Mouse (Mus musculus): Measurements from ENCODE around the gene Acap1. TPM values are rescaled to one million over a fixed set of nuclear protein-coding genes. Genes with fewer than 3 reads are reported as not detected.
"Not testable (repeated sequence)": the region's sequence is repeated elsewhere in the genome, so short reads cannot be mapped to it uniquely, and the experiment has no call there.

Acap1 gene
- polyA plus RNA-seq, 1 experiment from 2014 or later, result 0.83 TPM

DNA sequence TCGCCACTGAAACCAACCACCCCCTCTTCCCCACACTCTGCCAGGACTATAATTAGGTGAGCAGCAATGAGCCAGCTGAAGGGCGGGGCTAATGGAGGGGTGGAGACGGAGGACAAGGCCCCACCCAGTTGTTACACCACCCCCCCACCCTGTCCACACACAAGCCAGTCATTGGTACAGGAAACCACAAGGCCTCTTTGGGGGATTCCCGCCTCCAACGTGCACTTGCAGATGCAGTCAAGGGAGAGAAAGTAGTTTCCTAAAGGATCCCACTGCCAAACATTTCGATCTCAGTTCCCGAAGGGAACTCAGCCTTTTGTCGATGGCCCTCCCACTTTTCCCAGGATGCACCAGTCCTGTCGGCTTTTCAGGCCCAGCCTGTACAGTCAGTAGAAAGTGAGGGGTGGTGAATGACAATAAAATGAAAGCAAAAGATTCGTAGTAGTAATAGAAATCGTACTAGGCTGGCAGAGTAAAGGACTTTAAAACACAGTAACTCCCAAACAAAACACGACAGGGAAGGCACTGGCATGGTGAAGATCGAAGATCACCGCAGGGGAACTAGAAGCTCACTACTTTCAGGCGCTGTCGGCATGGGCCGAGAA lies 24.4 kb upstream of the Acap1 start:
- Histone ChIP-seq H3K9me3 (no peaks in the 10 kb centered on the region), H3K36me3 (replicated peaks) (peaks cover 46% of the 10 kb centered on the region), H3K27ac (peak overlapping the region; percentile 94), H3K4me3 (replicated peaks) (peak overlapping the region; percentile 100), H3K4me2 (peak overlapping the region; percentile 92), H3K4me1 (peaks cover 34% of the 10 kb centered on the region), H3K9ac (peak overlapping the region; percentile 99), H3K27me3 (no peaks in the 10 kb centered on the region)
- ATAC-seq (ENCODE audit: low FRiP score), result no peak
- whole genome bisulfite sequencing, result under 1% methylated on average over 17 of the region's 17 CpGs

DNA sequence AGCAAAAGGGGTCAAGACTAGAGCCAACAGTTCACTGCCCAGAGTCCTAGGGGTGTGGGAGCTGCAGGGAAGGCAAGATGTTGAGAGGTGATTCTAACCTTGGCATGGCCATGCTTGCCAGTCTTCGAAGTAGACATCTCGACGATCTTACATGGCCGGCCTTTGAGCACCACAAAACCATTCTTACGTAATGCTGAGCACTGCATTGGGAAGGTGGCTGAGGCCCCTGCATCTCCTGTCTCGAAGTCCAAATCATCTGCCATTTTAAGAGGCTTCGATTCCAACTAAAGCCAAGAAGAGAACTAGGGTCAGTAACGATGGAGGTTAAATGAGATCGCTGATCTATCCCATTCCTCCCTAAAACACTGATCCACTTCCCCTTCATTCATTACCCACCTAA lies 23.7 kb upstream of the Acap1 start:
- peak overlapping the region; percentile 100 for H3K4me3 ChIP-seq (replicated peaks)
- H3K27me3 ChIP-seq, result no peaks in the 10 kb centered on the region
- ATAC-seq (ENCODE audit: low FRiP score), result no peak
- peak overlapping the region; percentile 92 for H3K4me2 ChIP-seq
- WGBS, result 83% methylated on average over 9 of the region's 9 CpGs
- H3K9ac ChIP-seq, result peak overlapping the region; percentile 99; the same call in 1 of the 2 replicates
- no peaks in the 10 kb centered on the region for H3K9me3 ChIP-seq
- no peak overlapping the region for H3K27ac ChIP-seq
- H3K36me3 ChIP-seq (replicated peaks), result peaks cover 47% of the 10 kb centered on the region
- H3K4me1 ChIP-seq, result peaks cover 40% of the 10 kb centered on the region

DNA sequence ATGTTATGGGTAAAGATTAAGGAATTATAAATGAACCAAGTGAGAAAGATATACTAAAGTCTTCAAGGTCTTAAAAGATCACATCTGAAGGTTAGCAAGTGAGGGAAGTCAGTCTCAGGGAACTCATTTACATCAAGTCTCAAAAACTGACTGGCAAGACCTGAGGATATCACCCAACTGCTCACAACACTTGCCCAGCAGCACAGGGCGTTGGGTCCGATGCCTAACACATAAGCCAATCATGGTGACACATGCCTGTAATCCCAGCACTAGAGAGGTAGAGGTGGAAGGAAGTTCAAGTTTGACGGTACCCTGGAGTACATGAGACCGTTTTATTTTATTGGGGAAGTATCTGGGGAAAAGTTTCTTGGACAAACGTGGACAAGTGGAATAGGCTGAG lies 22.8 kb upstream of the Acap1 start:
- H3K27ac ChIP-seq, result no peak overlapping the region
- H3K9me3 ChIP-seq, result no peaks in the 10 kb centered on the region
- H3K36me3 ChIP-seq (replicated peaks), result peaks cover 51% of the 10 kb centered on the region
- H3K27me3 ChIP-seq, result no peaks in the 10 kb centered on the region
- no peak overlapping the region for H3K4me3 ChIP-seq (replicated peaks)
- peaks cover 45% of the 10 kb centered on the region for H3K4me1 ChIP-seq
- no peak overlapping the region for H3K4me2 ChIP-seq
- H3K9ac ChIP-seq, result no peak overlapping the region
- 89% methylated on average over 5 of the region's 5 CpGs for WGBS
- no peak for ATAC-seq (ENCODE audit: low FRiP score)

DNA sequence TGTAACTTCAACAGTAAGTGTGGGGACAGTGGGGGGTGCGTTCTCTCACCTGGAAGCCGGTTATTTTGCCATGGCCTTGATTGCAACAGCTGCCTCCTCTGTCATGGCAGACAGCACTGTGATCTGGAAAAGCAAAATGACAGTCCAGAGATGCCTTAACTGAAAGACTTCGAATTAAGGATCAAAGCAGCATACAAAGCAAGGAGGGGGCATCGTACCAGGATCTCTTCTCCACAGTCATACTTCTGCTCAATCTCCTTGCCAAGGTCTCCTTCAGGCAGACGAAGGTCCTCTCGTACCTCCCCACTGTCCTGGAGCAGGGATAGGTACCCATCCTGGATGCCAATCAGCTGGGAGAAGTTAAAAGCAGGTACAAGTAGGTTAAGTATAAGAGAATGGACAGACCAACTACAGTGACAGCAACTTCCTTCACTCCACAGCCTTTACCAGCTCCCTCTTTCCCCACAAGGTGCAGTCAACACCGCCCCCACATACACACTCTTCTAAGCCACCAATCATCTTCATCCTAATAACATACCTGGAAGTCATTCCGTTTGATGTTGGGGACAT lies 22.1 kb upstream of the Acap1 start:
- H3K4me1 ChIP-seq, result peaks cover 49% of the 10 kb centered on the region
- peaks cover 58% of the 10 kb centered on the region for H3K36me3 ChIP-seq (replicated peaks)
- WGBS, result 85% methylated on average over 8 of the region's 8 CpGs
- ATAC-seq (ENCODE audit: low FRiP score), result no peak
- H3K4me3 ChIP-seq (replicated peaks), result no peak overlapping the region
- no peaks in the 10 kb centered on the region for H3K9me3 ChIP-seq
- no peaks in the 10 kb centered on the region for H3K27me3 ChIP-seq
- H3K9ac ChIP-seq, result peak overlapping the region; percentile 3; the same call in 1 of the 2 replicates
- no peak overlapping the region for H3K4me2 ChIP-seq
- H3K27ac ChIP-seq, result no peak overlapping the region

DNA sequence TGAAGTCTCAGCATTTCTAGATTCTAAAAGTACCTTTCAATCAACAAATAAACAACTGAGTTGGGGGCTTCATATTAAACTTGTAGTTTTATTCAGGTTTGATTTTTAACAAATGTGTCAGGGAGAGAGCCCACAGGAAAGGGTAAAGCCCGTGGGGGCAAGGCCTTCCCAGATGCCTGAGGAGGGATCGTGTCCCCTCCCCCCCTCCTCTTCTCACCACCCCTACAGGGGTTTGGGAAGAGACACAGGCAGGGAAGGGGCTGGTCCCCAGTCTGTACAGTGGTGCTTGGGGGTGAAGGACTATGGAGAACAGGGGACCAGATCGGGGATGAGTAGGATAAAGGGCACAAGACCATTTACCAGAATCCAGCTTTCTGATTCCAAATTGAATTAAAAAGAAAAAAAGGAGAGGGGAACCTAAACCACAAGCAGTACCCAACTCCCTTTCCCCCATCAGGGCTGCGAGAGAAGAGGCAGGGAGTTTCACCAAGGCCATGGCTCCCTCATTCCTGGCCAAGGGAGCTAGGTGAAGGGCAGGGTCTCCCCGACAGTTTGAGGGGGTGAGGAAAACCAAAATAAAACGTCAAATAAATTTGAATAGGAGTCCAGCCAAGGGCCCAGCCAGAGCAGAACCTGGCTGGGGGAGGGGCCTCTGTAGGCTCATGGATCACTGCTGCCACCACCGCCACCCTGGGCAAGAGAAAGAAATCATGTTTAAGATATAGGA lies 21.5 kb upstream of the Acap1 start:
- H3K27ac ChIP-seq; H3K27me3 ChIP-seq; H3K9me3 ChIP-seq; ATAC-seq (ENCODE audit: low FRiP score); H3K4me2 ChIP-seq; H3K4me3 ChIP-seq (replicated peaks): not testable (repeated sequence)
- H3K9ac ChIP-seq, result peak overlapping the region; percentile 3; the same call in 1 of the 2 replicates
- 65% methylated on average over 7 of the region's 7 CpGs for WGBS
- peaks cover 64% of the 10 kb centered on the region for H3K36me3 ChIP-seq (replicated peaks)
- H3K4me1 ChIP-seq, result peaks cover 46% of the 10 kb centered on the region

DNA sequence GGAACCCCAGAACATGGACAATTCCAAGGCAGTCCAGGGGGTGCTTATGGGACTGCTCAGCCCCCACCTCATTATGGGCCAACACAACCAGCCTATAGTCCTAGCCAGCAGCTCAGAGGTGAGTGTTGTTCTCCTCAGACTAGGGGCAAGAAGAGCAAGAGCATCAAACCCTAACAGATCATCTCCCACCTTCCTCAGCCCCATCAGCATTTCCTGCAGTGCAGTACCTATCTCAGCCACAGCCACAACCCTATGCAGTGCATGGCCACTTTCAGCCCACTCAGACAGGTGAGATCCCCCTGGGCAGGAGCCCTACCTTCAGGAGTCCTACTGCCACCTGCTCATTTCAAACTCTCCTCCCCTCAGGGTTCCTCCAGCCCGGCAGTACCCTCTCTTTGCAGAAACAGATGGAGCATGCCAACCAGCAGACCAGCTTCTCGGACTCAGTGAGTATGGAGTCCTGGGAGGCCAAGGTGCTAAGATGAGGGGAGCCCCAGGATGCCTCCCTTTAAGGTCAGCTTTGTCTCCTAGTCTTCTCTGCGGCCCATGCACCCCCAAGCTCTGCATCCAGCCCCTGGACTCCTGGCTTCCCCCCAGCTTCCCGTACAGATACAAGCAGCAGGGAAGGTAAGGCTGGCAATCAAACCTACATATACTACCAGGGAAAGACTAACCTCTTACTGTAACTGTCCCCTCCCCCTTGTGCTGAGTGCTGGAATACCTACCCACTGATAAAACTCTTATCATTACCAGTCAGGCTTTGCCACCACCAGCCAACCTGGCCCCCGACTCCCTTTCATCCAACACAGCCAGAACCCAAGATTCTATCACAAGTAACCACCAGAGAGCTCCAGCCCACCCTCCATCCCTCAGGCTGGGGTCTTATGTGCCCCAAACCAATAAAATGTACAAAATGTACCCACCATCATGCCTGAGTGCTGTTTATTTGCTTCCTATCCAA lies 20.6 kb upstream of the Acap1 start:
- Histone ChIP-seq H3K4me1 (peaks cover 46% of the 10 kb centered on the region), H3K27me3 (no peaks in the 10 kb centered on the region), H3K36me3 (replicated peaks) (peaks cover 73% of the 10 kb centered on the region), H3K4me3 (replicated peaks) (peak overlapping the region; percentile 15; the same call in 1 of the 2 replicates), H3K9ac (no peak overlapping the region), H3K4me2 (peak overlapping the region; percentile 100), H3K9me3 (no peaks in the 10 kb centered on the region), H3K27ac (no peak overlapping the region)
- ATAC-seq (ENCODE audit: low FRiP score), result no peak
- WGBS, result 76% methylated on average over 5 of the region's 5 CpGs

DNA sequence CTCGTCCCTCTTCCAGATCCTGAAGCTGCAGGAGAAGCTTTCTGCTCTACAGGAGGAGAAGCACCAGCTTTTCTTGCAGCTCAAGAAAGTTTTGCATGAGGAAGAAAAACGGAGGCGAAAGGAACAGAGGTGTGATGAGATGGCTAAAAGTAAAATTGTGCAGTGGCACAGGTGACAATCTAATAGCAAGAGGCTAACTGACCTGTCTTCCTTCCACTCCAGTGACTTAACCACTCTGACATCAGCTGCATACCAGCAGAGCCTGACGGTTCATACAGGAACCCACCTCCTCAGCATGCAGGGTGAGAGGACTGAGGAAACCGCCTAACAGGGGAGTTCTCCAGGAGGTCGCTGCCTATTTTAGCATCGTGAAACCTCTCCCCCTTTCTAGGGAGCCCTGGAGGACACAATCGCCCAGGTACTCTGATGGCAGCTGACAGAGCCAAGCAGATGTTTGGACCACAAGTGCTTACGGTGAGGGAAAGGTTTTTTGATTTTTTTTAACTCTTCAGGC lies 19.6 kb upstream of the Acap1 start:
- H3K9me3 ChIP-seq, result no peaks in the 10 kb centered on the region
- H3K4me3 ChIP-seq (replicated peaks), result peak overlapping the region; percentile 89
- no peaks in the 10 kb centered on the region for H3K27me3 ChIP-seq
- 42% methylated on average over 9 of the region's 9 CpGs for WGBS
- peaks cover 83% of the 10 kb centered on the region for H3K36me3 ChIP-seq (replicated peaks)
- H3K4me2 ChIP-seq, result peak overlapping the region; percentile 100
- H3K4me1 ChIP-seq, result peaks cover 46% of the 10 kb centered on the region
- H3K9ac ChIP-seq, result peak overlapping the region; percentile 90
- no peak for ATAC-seq (ENCODE audit: low FRiP score)
- H3K27ac ChIP-seq, result no peak overlapping the region

DNA sequence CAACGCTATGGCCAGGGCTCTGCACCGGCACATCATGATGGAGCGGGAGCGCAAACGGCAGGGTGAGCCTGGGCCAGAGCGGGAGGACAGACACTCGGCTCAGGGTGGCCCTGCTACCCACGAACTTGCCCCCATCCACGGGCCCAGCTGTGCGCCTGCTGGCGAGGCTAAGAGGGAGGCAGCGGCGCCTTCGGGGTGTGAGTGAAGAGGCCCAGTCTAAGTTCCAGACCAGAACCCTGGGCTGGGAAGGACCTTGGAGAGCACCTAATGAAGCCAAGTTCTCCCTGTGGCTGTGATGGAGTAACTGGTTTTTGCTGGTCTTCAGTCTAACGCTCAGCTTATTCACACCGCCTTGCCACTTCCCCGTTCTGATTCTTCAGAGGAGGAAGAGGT lies 19.0 kb upstream of the Acap1 start:
- H3K27me3 ChIP-seq, result no peaks in the 10 kb centered on the region
- H3K9ac ChIP-seq, result peak overlapping the region; percentile 90
- no peaks in the 10 kb centered on the region for H3K9me3 ChIP-seq
- H3K4me1 ChIP-seq, result peaks cover 41% of the 10 kb centered on the region
- peak overlapping the region; percentile 100 for H3K4me2 ChIP-seq
- ATAC-seq (ENCODE audit: low FRiP score), result no peak
- H3K4me3 ChIP-seq (replicated peaks), result peak overlapping the region; percentile 89
- WGBS, result 2% methylated on average over 17 of the region's 17 CpGs
- peaks cover 89% of the 10 kb centered on the region for H3K36me3 ChIP-seq (replicated peaks)
- peak overlapping the region; percentile 90 for H3K27ac ChIP-seq

DNA sequence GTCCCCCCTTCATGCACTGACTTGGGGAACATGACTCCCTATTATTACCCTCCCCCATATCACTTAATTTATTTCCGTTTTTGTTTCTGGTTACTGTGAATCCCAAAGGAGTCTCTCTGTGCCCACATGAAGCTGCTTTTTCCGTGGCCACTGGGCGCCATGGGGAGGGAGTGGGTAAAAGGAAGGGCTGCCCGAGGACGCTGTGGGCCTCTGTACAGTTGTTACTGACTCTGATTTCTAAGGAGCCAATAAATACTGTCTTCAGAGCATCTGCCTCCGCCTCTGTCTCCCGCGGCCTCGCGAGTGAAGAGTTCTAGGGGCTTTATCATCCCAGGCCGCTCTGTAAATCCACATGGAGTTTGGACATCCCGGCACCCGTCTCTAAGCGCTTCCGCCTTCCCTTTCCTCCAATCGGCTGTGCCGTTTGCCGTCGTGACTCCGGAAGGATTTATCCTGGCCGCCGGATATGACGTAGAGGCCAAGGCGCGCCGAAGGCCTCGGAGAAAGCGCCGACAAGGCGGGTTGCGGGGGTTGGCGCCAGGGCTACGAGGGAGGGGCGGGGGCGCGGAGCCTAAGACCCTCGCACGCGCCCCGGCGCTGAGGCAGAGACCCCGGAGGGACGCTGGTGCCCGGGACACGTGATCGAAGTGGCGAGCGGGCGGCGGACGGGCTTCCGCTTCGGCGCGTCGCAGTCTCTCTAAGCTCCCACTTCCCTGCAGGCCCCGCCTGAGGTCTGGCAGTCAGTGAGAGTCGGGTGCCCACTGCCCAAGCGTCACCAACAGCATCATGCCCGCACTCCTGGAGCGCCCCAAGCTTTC lies 18.4 kb upstream of the Acap1 start, which contains the start of gene Gps2:
Gps2 (plus strand) TSS at position 335 of the 818 bp plus-strand sequence.
- Histone ChIP-seq H3K36me3 (replicated peaks) (peaks cover 89% of the 10 kb centered on the region), H3K4me2 (peak within 1 kb of the TSS; percentile 100), H3K4me1 (peaks cover 34% of the 10 kb centered on the region), H3K27ac (peak within 1 kb of the TSS; percentile 90), H3K9me3 (no peaks in the 10 kb centered on the region), H3K27me3 (no peaks in the 10 kb centered on the region), H3K4me3 (replicated peaks) (peak within 1 kb of the TSS; percentile 89), H3K9ac (peak within 1 kb of the TSS; percentile 90)
- ATAC-seq (ENCODE audit: low FRiP score), result peak; percentile 87
- 1% methylated on average over 61 of the region's 61 CpGs for WGBS

DNA sequence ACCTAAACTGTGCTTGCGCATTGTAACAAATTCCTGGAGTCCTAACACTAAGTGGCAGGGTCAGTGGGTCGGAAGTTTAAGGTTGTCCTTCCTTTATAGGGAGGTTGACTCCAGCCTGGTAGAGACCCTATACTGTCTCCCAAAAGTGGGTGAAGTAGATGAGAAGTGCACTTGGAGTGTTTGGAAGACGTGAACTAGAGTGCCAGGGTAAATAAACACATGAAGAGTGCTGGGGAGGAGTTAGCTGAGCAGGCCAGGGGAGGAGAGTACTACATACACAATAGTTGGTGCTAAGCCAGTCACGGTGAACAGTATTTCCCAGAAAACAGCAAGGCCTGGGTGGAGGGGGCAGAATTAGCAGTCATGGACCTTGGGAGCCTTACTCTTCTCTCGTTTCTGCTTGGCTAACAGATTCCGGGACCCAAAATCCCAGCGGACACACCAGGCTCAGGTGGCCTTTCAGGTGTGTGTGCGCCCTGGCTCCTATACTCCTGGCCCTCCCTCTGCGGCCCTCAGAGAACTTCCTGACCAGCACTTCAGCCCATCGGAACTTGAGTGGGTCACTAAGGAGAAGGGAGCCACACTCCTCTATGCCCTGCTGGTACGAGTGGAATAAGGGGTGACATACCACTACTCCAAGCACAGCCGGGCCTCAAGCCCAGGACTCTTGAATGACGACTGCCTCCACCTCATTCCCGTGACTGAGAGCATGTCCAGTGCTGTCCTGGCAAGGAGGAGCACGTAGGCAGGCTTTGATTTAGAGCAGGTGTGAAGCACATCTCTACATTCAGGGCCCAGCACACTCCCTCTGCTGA lies 17.6 kb upstream of the Acap1 start:
- peak overlapping the region; percentile 89 for H3K4me3 ChIP-seq (replicated peaks)
- H3K9me3 ChIP-seq, result no peaks in the 10 kb centered on the region
- peak overlapping the region; percentile 90 for H3K9ac ChIP-seq
- 81% methylated on average over 15 of the region's 15 CpGs for WGBS
- H3K4me1 ChIP-seq, result peaks cover 32% of the 10 kb centered on the region
- no peaks in the 10 kb centered on the region for H3K27me3 ChIP-seq
- ATAC-seq (ENCODE audit: low FRiP score), result peak; percentile 21
- H3K4me2 ChIP-seq, result peak overlapping the region; percentile 100
- peak overlapping the region; percentile 90 for H3K27ac ChIP-seq
- peaks cover 89% of the 10 kb centered on the region for H3K36me3 ChIP-seq (replicated peaks)
